Mouse (Mus musculus) liver, adult (tissue): Measurements from ENCODE around the gene Sirt3.

Source experiments
- GATA4 ChIP-seq: IDR thresholded peaks from 2 replicates; pipeline ENCODE4 v1.6.1; 2014; ENCODE audit warnings: mild to moderate bottlenecking, low read length; ENCODE audit not compliant: insufficient replicate concordance

Gene Sirt3

GRCm38 (mm10) chr7:140858746-140859145 is 23.4 kb downstream of the Sirt3 start:
- no peak for TF ChIP-seq GATA4

- TF ChIP-seq GATA4: no peak
Observed at GRCm38 (mm10) chr7:140857550-140858505, 24.3 kb downstream of the Sirt3 start, which contains the start of gene Bet1l. Gene Bet1l, minus strand, starts transcription at chr7:140857577.

GRCm38 (mm10) chr7:140856785-140857549 is 25.1 kb downstream of the Sirt3 start, which contains the start of gene Ric8a:
Gene Ric8a, plus strand, starts transcription at chr7:140856957.
- TF ChIP-seq GATA4: peak; percentile 33; the same call in 1 of the 2 replicates

GRCm38 (mm10) chr7:140855860-140856784 is 26.0 kb downstream of the Sirt3 start, which contains the start of gene Gm45785:
Gene Gm45785, minus strand, starts transcription at chr7:140856331.
- no peak for TF ChIP-seq GATA4

GRCm38 (mm10) chr7:140855181-140855580 is 26.9 kb downstream of the Sirt3 start:
- TF ChIP-seq GATA4: no peak

- TF ChIP-seq GATA4: no peak
Observed at GRCm38 (mm10) chr7:140854483-140854882, 27.6 kb downstream of the Sirt3 start.

- TF ChIP-seq GATA4: no peak
Observed at GRCm38 (mm10) chr7:140853386-140853785, 28.7 kb downstream of the Sirt3 start.

GRCm38 (mm10) chr7:140851916-140852315 is 30.2 kb downstream of the Sirt3 start:
- no peak for TF ChIP-seq GATA4

GRCm38 (mm10) chr7:140848591-140848990 is 33.5 kb downstream of the Sirt3 start:
- no peak for TF ChIP-seq GATA4

GRCm38 (mm10) chr7:140847755-140848580 is 34.1 kb downstream of the Sirt3 start, which contains the start of gene Odf3:
Gene Odf3, plus strand, starts transcription at chr7:140847805.
- no peak for TF ChIP-seq GATA4

- TF ChIP-seq GATA4: no peak
Observed at GRCm38 (mm10) chr7:140846676-140847075, 35.4 kb downstream of the Sirt3 start.

GRCm38 (mm10) chr7:140845683-140846082 is 36.4 kb downstream of the Sirt3 start:
- TF ChIP-seq GATA4: no peak

GRCm38 (mm10) chr7:140844905-140845665 is 37.0 kb downstream of the Sirt3 start, which contains the start of gene Scgb1c1:
Gene Scgb1c1, plus strand, starts transcription at chr7:140845547.
- TF ChIP-seq GATA4: no peak
